Mouse (Mus musculus): ENCODE data around the gene Nup62. TPM values are rescaled to one million over a fixed set of nuclear protein-coding genes. Genes with fewer than 3 reads are reported as not detected.

Nup62 gene
- polyA plus RNA-seq, 1 experiment from 2014 or later: 49.9 TPM

- Histone ChIP-seq H3K9me3 (no peaks in the 10 kb centered on the region), H3K27me3 (replicated peaks) (peaks cover 22% of the 10 kb centered on the region), H3K4me1 (peaks cover 14% of the 10 kb centered on the region), H3K4me2 (0 out of 2 replicates have a peak overlapping the region, but pooled peaks have one; percentile 50), H3K4me3 (peak overlapping the region; percentile 28; the same call in 1 of the 2 replicates), H3K27ac (no peak overlapping the region), H3K9ac (peak overlapping the region; percentile 38; the same call in 1 of the 2 replicates), H3K36me3 (replicated peaks) (peaks cover 40% of the 10 kb centered on the region; the same call in 1 of the 2 replicates)
- 59% methylated on average over 14 of the region's 14 CpGs for WGBS
- no peak for ATAC-seq (replicated peaks)
Measured at GRCm38 (mm10) chr7:44840426-44840825, 24.5 kb downstream of the Nup62 start.

DNA sequence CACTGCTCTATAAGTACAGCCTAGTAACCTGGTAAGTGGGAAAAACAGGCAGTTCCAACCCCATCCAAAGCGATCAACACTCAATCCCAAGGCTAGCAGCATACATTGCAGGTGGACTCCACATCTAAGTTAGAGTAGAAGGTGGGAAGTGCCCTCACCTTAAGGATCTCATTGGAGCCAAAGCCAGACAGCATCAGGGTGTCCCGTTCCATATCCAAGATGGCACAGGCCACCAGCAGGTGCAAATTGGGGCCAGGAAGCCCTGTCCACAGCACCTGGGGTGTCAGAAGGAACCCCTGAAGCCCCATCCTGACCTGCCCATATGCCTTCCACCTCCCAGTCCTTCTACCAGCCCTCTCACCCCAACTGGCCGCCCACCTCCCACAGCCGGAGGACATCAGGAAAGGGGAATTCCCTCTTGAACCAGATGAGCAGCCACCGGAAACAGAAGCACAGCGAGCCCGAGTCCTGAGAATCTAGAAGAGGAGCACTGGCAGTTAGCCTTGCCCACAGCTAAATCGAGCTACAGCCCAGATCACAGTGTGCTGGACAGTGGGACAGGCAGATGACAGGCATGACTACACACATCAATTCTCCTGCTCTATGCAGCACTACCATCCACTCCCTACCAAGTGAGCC is 26.1 kb downstream of the Nup62 start:
- Histone ChIP-seq H3K27ac (no peak overlapping the region), H3K9ac (no peak overlapping the region), H3K27me3 (replicated peaks) (peaks cover 22% of the 10 kb centered on the region), H3K4me3 (no peak overlapping the region), H3K4me2 (no peak overlapping the region), H3K9me3 (no peaks in the 10 kb centered on the region), H3K4me1 (peaks cover 20% of the 10 kb centered on the region), H3K36me3 (replicated peaks) (peaks cover 48% of the 10 kb centered on the region; the same call in 1 of the 2 replicates)
- WGBS: 93% methylated on average over 8 of the region's 8 CpGs
- no peak for ATAC-seq (replicated peaks)

- Histone ChIP-seq H3K4me1 (peaks cover 23% of the 10 kb centered on the region), H3K36me3 (replicated peaks) (peaks cover 48% of the 10 kb centered on the region; the same call in 1 of the 2 replicates), H3K4me3 (no peak overlapping the region), H3K4me2 (no peak overlapping the region), H3K27ac (no peak overlapping the region), H3K27me3 (replicated peaks) (peaks cover 18% of the 10 kb centered on the region), H3K9ac (no peak overlapping the region), H3K9me3 (no peaks in the 10 kb centered on the region)
- ATAC-seq (replicated peaks): no peak
- 96% methylated on average over 10 of the region's 10 CpGs for WGBS
Measured at GRCm38 (mm10) chr7:44845006-44845405, 29.1 kb downstream of the Nup62 start.

- no peak overlapping the region for H3K4me2 ChIP-seq
- H3K27me3 ChIP-seq (replicated peaks): peaks cover 2% of the 10 kb centered on the region
Measured at GRCm38 (mm10) chr7:44846804-44847203, 30.9 kb downstream of the Nup62 start.

GRCm38 (mm10) chr7:44847772-44848171 is 31.9 kb downstream of the Nup62 start:
- H3K27ac ChIP-seq: peak overlapping the region; percentile 99; the same call in 1 of the 2 replicates
- no peak for ATAC-seq (replicated peaks)

More at GRCm38 (mm10) chr7:44846804-44847203, 30.9 kb downstream of the Nup62 start:
- Histone ChIP-seq H3K9ac (no peak overlapping the region), H3K9me3 (no peaks in the 10 kb centered on the region), H3K27ac (no peak overlapping the region), H3K4me1 (peaks cover 35% of the 10 kb centered on the region), H3K36me3 (replicated peaks) (peaks cover 38% of the 10 kb centered on the region; the same call in 1 of the 2 replicates), H3K4me3 (no peak overlapping the region)
- 94% methylated on average over 7 of the region's 7 CpGs for WGBS
- ATAC-seq (replicated peaks): no peak

DNA sequence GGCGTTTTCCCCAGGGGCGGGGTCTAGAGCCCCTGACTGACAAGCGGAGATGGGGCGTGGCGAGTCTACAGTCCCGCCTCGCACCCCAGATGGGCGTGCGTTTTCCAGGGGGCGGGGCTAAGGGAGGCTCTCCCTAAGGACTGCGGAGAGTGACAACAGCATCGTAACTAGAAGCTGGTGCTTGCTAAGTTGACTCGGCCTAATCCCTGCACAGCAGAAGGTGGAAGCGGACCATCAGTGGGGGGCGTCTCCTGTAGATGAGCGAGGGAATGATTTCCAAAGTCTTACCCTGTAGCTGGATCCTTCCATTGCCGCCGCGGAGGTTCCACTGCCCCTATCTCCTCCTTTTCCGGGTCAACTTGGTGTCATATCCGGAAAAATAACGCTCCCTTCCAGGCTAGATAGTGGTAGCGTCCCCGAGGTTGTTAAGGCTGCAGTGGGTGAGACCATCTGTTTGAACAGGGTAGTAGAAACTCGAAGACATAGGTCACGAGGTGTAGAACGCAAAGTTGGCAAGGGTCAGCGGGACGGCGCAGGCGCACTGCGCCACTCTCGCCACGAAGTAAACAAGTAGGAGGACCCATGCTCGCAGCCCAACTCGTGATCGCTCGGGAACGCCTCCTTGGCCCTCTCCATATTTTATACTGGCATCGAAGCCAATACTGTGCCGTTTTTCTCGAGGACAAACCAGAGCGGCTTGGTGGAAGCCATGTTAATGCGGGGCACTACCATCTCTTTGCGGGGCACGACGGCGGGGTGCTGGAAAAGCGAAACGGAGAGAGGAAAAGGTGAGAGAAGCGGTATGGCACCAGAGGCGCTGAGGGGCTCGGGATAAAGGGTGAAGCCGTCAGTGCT is 32.9 kb downstream of the Nup62 start, which contains the start of the genes Akt1s1 and Tbc1d17:
Gene Akt1s1 (plus strand): TSS at position 431 of the 855 bp plus-strand sequence.
Gene Tbc1d17 (minus strand): TSS at position 519 of the 855 bp plus-strand sequence.
- peaks cover 39% of the 10 kb centered on the region for H3K4me1 ChIP-seq
- no peaks in the 10 kb centered on the region for H3K9me3 ChIP-seq
- peak within 1 kb of the TSS; percentile 70 for H3K4me2 ChIP-seq
- peak within 1 kb of the TSS; percentile 99 for H3K27ac ChIP-seq
- peaks cover 32% of the 10 kb centered on the region for H3K36me3 ChIP-seq (replicated peaks)
- peak within 1 kb of the TSS; percentile 84 for H3K9ac ChIP-seq
- H3K27me3 ChIP-seq (replicated peaks): no peaks in the 10 kb centered on the region
- peak; percentile 90 for ATAC-seq (replicated peaks)
- peak within 1 kb of the TSS; percentile 86 for H3K4me3 ChIP-seq
- WGBS: under 1% methylated on average over 54 of the region's 54 CpGs

More at GRCm38 (mm10) chr7:44847772-44848171, 31.9 kb downstream of the Nup62 start:
- H3K27me3 ChIP-seq (replicated peaks): no peaks in the 10 kb centered on the region
- H3K36me3 ChIP-seq (replicated peaks): peaks cover 33% of the 10 kb centered on the region
- peak overlapping the region; percentile 86 for H3K4me3 ChIP-seq
- no peaks in the 10 kb centered on the region for H3K9me3 ChIP-seq
- peaks cover 35% of the 10 kb centered on the region for H3K4me1 ChIP-seq
- peak overlapping the region; percentile 70 for H3K4me2 ChIP-seq
- 80% methylated on average over 5 of the region's 5 CpGs for WGBS
- H3K9ac ChIP-seq: peak overlapping the region; percentile 38

DNA sequence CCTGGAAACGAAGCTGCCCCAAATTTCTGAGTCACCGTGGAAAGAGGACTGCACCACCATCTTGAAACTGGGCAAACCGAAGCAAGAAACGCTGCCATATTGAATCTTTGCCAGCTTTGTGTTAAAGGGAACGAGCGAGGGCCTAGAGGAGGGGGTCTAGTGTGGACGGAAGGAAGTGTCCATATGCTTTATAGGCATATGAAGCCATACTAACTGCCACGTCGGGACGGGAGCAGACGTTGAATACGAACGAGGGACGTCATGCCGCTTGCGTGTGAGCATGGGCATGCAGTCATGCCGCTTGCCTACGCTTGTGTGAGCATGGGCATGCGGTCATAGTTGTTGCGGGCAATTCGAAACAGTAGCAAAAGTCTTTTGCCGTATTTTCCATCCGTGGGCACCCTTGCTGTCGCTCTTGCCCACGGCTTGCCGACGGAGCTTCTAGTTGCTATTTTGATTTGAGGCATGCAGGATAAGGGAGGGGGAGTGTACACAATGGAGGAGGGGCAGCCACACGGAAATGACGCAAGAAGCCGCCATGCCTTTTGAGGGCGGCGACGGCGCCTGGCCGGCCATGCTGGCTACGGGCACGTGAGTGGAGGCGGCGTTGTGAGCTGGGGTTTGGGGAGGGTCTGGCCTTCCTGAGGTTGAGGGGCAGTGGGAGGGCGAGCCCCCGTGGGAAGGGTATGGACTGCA is 33.7 kb downstream of the Nup62 start:
- Histone ChIP-seq H3K4me1 (peaks cover 46% of the 10 kb centered on the region), H3K4me2 (peak overlapping the region; percentile 70), H3K9ac (peak overlapping the region; percentile 84), H3K4me3 (peak overlapping the region; percentile 86), H3K9me3 (no peaks in the 10 kb centered on the region), H3K27ac (peak overlapping the region; percentile 99), H3K36me3 (replicated peaks) (peaks cover 25% of the 10 kb centered on the region), H3K27me3 (replicated peaks) (no peaks in the 10 kb centered on the region)
- under 1% methylated on average over 41 of the region's 41 CpGs for WGBS
- ATAC-seq (replicated peaks): peak; percentile 85

GRCm38 (mm10) chr7:44850146-44850545 is 34.3 kb downstream of the Nup62 start:
- H3K27ac ChIP-seq: peak overlapping the region; percentile 99
- H3K9me3 ChIP-seq: no peaks in the 10 kb centered on the region
- peak overlapping the region; percentile 70 for H3K4me2 ChIP-seq
- H3K27me3 ChIP-seq (replicated peaks): no peaks in the 10 kb centered on the region
- peak; percentile 31 for ATAC-seq (replicated peaks)
- H3K4me3 ChIP-seq: peak overlapping the region; percentile 86
- H3K4me1 ChIP-seq: peaks cover 52% of the 10 kb centered on the region
- WGBS: under 1% methylated on average over 33 of the region's 33 CpGs
- H3K9ac ChIP-seq: peak overlapping the region; percentile 84
- H3K36me3 ChIP-seq (replicated peaks): peaks cover 19% of the 10 kb centered on the region

DNA sequence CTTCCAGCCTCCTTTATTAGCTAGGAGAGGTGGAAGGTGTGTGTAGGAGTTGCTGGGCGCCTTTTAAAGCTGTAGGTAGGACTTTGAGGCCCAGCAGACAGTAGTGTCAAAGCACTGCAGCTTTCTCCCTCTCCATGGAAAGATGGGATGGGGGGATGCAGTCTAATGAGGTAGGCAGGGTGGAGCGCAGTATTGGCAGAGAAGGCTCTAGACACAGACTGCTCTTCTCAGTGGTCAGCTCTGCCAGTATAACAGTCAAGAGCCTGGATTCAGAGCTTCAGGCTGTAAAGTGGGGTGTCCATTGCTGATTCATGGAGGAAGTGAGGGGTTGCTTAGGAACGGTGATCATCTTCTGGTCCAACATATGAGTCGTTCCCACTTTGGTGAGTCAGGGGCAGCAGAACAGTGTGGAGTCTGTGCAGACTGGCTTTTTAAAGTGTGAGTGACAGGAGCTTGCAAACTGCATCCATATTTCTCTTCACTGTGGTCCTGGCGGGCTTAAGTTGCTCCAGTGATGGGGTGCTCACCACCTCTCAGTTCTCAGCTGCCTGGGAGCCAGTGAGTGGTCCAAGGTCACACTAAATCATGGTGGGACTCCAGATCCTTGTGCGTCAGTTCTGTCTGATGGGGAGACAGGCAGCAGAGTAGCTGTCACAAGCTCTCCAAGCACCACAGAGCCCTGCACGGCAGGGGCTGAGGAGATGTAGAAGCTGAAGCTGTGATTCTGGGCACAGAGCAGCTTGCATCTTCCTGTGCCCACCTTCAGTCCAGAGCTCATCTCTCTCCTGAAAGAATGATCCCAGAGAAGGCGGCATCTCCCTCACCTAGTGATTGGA is 35.1 kb downstream of the Nup62 start:
- Histone ChIP-seq H3K4me2 (peak overlapping the region; percentile 70), H3K9me3 (no peaks in the 10 kb centered on the region), H3K9ac (peak overlapping the region; percentile 84; the same call in 1 of the 2 replicates), H3K4me1 (peaks cover 58% of the 10 kb centered on the region), H3K4me3 (peak overlapping the region; percentile 86), H3K27me3 (replicated peaks) (no peaks in the 10 kb centered on the region), H3K36me3 (replicated peaks) (peaks cover 11% of the 10 kb centered on the region), H3K27ac (peak overlapping the region; percentile 99)
- no peak for ATAC-seq (replicated peaks)
- WGBS: 80% methylated on average over 8 of the region's 8 CpGs

DNA sequence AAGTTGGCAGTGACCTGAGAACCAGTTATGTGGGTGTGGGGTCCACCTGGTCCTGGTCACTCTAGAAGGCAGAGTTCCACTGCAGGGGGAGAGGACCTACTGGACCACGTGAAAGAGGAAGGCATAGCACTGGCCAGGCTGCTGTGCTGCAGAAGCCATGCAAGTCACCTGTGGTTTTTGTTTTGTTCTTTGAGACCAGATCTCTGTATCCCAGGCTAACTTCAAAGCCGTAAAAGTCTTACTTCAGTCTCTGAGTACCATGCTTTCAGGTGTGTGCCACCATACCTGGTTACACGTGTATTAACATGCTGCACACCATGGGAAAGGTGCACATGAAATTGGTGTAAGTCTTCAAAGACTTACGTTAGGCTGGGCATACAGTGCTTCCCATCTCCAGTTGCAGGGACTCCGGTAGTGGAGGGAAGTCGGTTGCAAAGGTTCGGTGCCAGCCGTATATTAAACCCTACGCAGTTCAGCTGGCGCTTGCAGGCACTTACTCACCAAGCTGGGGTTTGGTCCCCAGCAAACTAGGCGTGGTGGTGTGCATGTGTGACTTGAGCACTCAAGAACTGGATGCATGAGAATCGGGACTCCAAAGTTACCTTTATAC is 35.8 kb downstream of the Nup62 start:
- H3K27ac ChIP-seq: no peak overlapping the region
- H3K9me3 ChIP-seq: no peaks in the 10 kb centered on the region
- WGBS: 91% methylated on average over 12 of the region's 12 CpGs
- H3K4me1 ChIP-seq: peaks cover 61% of the 10 kb centered on the region
- H3K27me3 ChIP-seq (replicated peaks): no peaks in the 10 kb centered on the region
- no peak for ATAC-seq (replicated peaks)
- H3K4me3 ChIP-seq: no peak overlapping the region
- peaks cover 8% of the 10 kb centered on the region; the same call in 1 of the 2 replicates for H3K36me3 ChIP-seq (replicated peaks)
- H3K4me2 ChIP-seq: no peak overlapping the region
- H3K9ac ChIP-seq: no peak overlapping the region

Data from midbrain, embryonic 15.5 days (tissue).